Mouse (Mus musculus): ENCODE measurements around the gene Rapgef4. TPM values are rescaled to one million over a fixed set of nuclear protein-coding genes. Genes with fewer than 3 reads are reported as not detected.

Rapgef4 gene
- polyA plus RNA-seq, 1 experiment from 2014 or later: 5.3 TPM

- Histone ChIP-seq H3K4me3 (no peak overlapping the region), H3K4me2 (no peak overlapping the region), H3K36me3 (no peaks in the 10 kb centered on the region), H3K27me3 (replicated peaks) (peaks cover 13% of the 10 kb centered on the region), H3K27ac (ENCODE audit: poor library complexity, severe bottlenecking) (no peak overlapping the region), H3K4me1 (replicated peaks) (no peaks in the 10 kb centered on the region; the same call in 1 of the 2 replicates), H3K9ac (no peak overlapping the region), H3K9me3 (replicated peaks) (no peaks in the 10 kb centered on the region)
- WGBS: 77% methylated on average over 2 of the region's 2 CpGs
- ATAC-seq (ENCODE audit: insufficient number of reproducible peaks, low FRiP score): no peak
Measured at GRCm38 (mm10) chr2:71985730-71986129, 4.7 kb downstream of the Rapgef4 start.

GRCm38 (mm10) chr2:71986276-71986848, 5.3 kb downstream of the Rapgef4 start:
- 57% methylated on average over 12 of the region's 12 CpGs for WGBS
- no peaks in the 10 kb centered on the region for H3K9me3 ChIP-seq (replicated peaks)
- H3K27me3 ChIP-seq (replicated peaks): peaks cover 6% of the 10 kb centered on the region; the same call in 1 of the 2 replicates
- no peaks in the 10 kb centered on the region for H3K4me1 ChIP-seq (replicated peaks)
- peak; percentile 79 for ATAC-seq (ENCODE audit: insufficient number of reproducible peaks, low FRiP score)
- H3K4me2 ChIP-seq: no peak overlapping the region
- no peak overlapping the region for H3K27ac ChIP-seq (ENCODE audit: poor library complexity, severe bottlenecking)
- H3K36me3 ChIP-seq: no peaks in the 10 kb centered on the region
- no peak overlapping the region for H3K4me3 ChIP-seq
- H3K9ac ChIP-seq: no peak overlapping the region

- no peaks in the 10 kb centered on the region for H3K27me3 ChIP-seq (replicated peaks)
Measured at GRCm38 (mm10) chr2:71988572-71988971, 7.5 kb downstream of the Rapgef4 start.

GRCm38 (mm10) chr2:71992129-71992528, 11.1 kb downstream of the Rapgef4 start:
- Histone ChIP-seq H3K27ac (ENCODE audit: poor library complexity, severe bottlenecking) (no peak overlapping the region), H3K27me3 (replicated peaks) (no peaks in the 10 kb centered on the region), H3K4me3 (no peak overlapping the region), H3K9ac (no peak overlapping the region), H3K9me3 (replicated peaks) (no peaks in the 10 kb centered on the region; the same call in 1 of the 2 replicates), H3K4me2 (no peak overlapping the region), H3K4me1 (replicated peaks) (no peaks in the 10 kb centered on the region; the same call in 1 of the 2 replicates), H3K36me3 (no peaks in the 10 kb centered on the region)
- no peak for ATAC-seq (ENCODE audit: insufficient number of reproducible peaks, low FRiP score)
- 89% methylated on average over 3 of the region's 3 CpGs for WGBS

More at GRCm38 (mm10) chr2:71988572-71988971, 7.5 kb downstream of the Rapgef4 start:
- Histone ChIP-seq H3K4me2 (no peak overlapping the region), H3K4me1 (replicated peaks) (no peaks in the 10 kb centered on the region), H3K9ac (no peak overlapping the region), H3K4me3 (no peak overlapping the region), H3K36me3 (no peaks in the 10 kb centered on the region), H3K9me3 (replicated peaks) (no peaks in the 10 kb centered on the region), H3K27ac (ENCODE audit: poor library complexity, severe bottlenecking) (no peak overlapping the region)
- 55% methylated on average over 6 of the region's 6 CpGs for WGBS
- ATAC-seq (ENCODE audit: insufficient number of reproducible peaks, low FRiP score): no peak

- H3K4me3 ChIP-seq: no peak overlapping the region
- no peaks in the 10 kb centered on the region for H3K27me3 ChIP-seq (replicated peaks)
- H3K4me2 ChIP-seq: no peak overlapping the region
- no peaks in the 10 kb centered on the region for H3K36me3 ChIP-seq
- H3K9me3 ChIP-seq (replicated peaks): no peaks in the 10 kb centered on the region; the same call in 1 of the 2 replicates
- no peak overlapping the region for H3K27ac ChIP-seq (ENCODE audit: poor library complexity, severe bottlenecking)
- WGBS: 83% methylated on average over 5 of the region's 5 CpGs
- no peak overlapping the region for H3K9ac ChIP-seq
- H3K4me1 ChIP-seq (replicated peaks): no peaks in the 10 kb centered on the region; the same call in 1 of the 2 replicates
- ATAC-seq (ENCODE audit: insufficient number of reproducible peaks, low FRiP score): no peak
Measured at GRCm38 (mm10) chr2:71993729-71994423, 12.8 kb downstream of the Rapgef4 start.

GRCm38 (mm10) chr2:71998531-71998930, 17.5 kb downstream of the Rapgef4 start:
- H3K27ac ChIP-seq (ENCODE audit: poor library complexity, severe bottlenecking): no peak overlapping the region
- no peak overlapping the region for H3K4me2 ChIP-seq
- no peaks in the 10 kb centered on the region for H3K36me3 ChIP-seq
- 83% methylated on average over 2 of the region's 2 CpGs for WGBS
- no peak overlapping the region for H3K9ac ChIP-seq
- H3K27me3 ChIP-seq (replicated peaks): no peaks in the 10 kb centered on the region
- H3K9me3 ChIP-seq (replicated peaks): no peaks in the 10 kb centered on the region; the same call in 1 of the 2 replicates
- H3K4me1 ChIP-seq (replicated peaks): peaks cover 6% of the 10 kb centered on the region
- H3K4me3 ChIP-seq: no peak overlapping the region
- no peak; the same call in 1 of the 2 replicates for ATAC-seq (ENCODE audit: insufficient number of reproducible peaks, low FRiP score)

- no peaks in the 10 kb centered on the region for H3K36me3 ChIP-seq
- H3K4me1 ChIP-seq (replicated peaks): peaks cover 6% of the 10 kb centered on the region
- no peaks in the 10 kb centered on the region for H3K9me3 ChIP-seq (replicated peaks)
- H3K9ac ChIP-seq: no peak overlapping the region
- no peak overlapping the region for H3K4me3 ChIP-seq
- no peaks in the 10 kb centered on the region for H3K27me3 ChIP-seq (replicated peaks)
- H3K27ac ChIP-seq (ENCODE audit: poor library complexity, severe bottlenecking): no peak overlapping the region
- no peak overlapping the region for H3K4me2 ChIP-seq
- ATAC-seq (ENCODE audit: insufficient number of reproducible peaks, low FRiP score): no peak
- WGBS: 85% methylated on average over 2 of the region's 2 CpGs
Measured at GRCm38 (mm10) chr2:72000102-72000501, 19.1 kb downstream of the Rapgef4 start.

GRCm38 (mm10) chr2:72002843-72003370, 21.9 kb downstream of the Rapgef4 start:
- ATAC-seq (ENCODE audit: insufficient number of reproducible peaks, low FRiP score): no peak
- H3K4me3 ChIP-seq: no peak overlapping the region
- H3K36me3 ChIP-seq: no peaks in the 10 kb centered on the region
- no peaks in the 10 kb centered on the region for H3K27me3 ChIP-seq (replicated peaks)
- H3K4me2 ChIP-seq: no peak overlapping the region
- 61% methylated on average over 5 of the region's 5 CpGs for whole genome bisulfite sequencing
- H3K9me3 ChIP-seq (replicated peaks): 0 out of 2 replicates have a peak, but pooled peaks cover 5% of the 10 kb centered on the region
- no peak overlapping the region for H3K27ac ChIP-seq (ENCODE audit: poor library complexity, severe bottlenecking)
- no peak overlapping the region for H3K9ac ChIP-seq
- H3K4me1 ChIP-seq (replicated peaks): peaks cover 6% of the 10 kb centered on the region; the same call in 1 of the 2 replicates

- no peaks in the 10 kb centered on the region for H3K36me3 ChIP-seq
- 79% methylated on average over 13 of the region's 13 CpGs for WGBS
- no peak overlapping the region for H3K27ac ChIP-seq (ENCODE audit: poor library complexity, severe bottlenecking)
- no peak overlapping the region for H3K4me2 ChIP-seq
- 0 out of 2 replicates have a peak, but pooled peaks cover 5% of the 10 kb centered on the region for H3K9me3 ChIP-seq (replicated peaks)
- H3K4me1 ChIP-seq (replicated peaks): peaks cover 6% of the 10 kb centered on the region; the same call in 1 of the 2 replicates
- H3K9ac ChIP-seq: no peak overlapping the region
- H3K4me3 ChIP-seq: no peak overlapping the region
- no peaks in the 10 kb centered on the region for H3K27me3 ChIP-seq (replicated peaks)
- no peak for ATAC-seq (ENCODE audit: insufficient number of reproducible peaks, low FRiP score)
Measured at GRCm38 (mm10) chr2:72003756-72004525, 22.9 kb downstream of the Rapgef4 start.

GRCm38 (mm10) chr2:72005051-72005450, 24.0 kb downstream of the Rapgef4 start:
- Histone ChIP-seq H3K27ac (ENCODE audit: poor library complexity, severe bottlenecking) (no peak overlapping the region), H3K36me3 (no peaks in the 10 kb centered on the region), H3K4me2 (no peak overlapping the region), H3K9me3 (replicated peaks) (0 out of 2 replicates have a peak, but pooled peaks cover 5% of the 10 kb centered on the region), H3K27me3 (replicated peaks) (no peaks in the 10 kb centered on the region), H3K4me1 (replicated peaks) (peaks cover 6% of the 10 kb centered on the region; the same call in 1 of the 2 replicates), H3K4me3 (no peak overlapping the region), H3K9ac (no peak overlapping the region)
- no peak for ATAC-seq (ENCODE audit: insufficient number of reproducible peaks, low FRiP score)
- 85% methylated on average over 16 of the region's 16 CpGs for WGBS
